Mouse (Mus musculus) myocyte (in vitro differentiated cells): Measurements from ENCODE around the gene Snx20. TPM values are rescaled to one million over a fixed set of nuclear protein-coding genes. Genes with fewer than 3 reads are reported as not detected.

Experiments used
- H3K27me3 ChIP-seq: one replicate; pipeline ENCODE4 v1.6.1; 2011; ENCODE audit not compliant: control insufficient read depth, insufficient read depth, insufficient read length
- H3K36me3 ChIP-seq: one replicate; pipeline ENCODE4 v1.6.1; 2011; ENCODE audit not compliant: control insufficient read depth, insufficient read depth
- H3K4me2 ChIP-seq: one replicate; pipeline ENCODE4 v1.6.1; 2011; ENCODE audit warnings: low read depth, control low read depth
- H3K4me3 ChIP-seq: one replicate; pipeline ENCODE4 v1.5.1; 2011; ENCODE audit warnings: mild to moderate bottlenecking, control low read depth, moderate library complexity
- H3K79me2 ChIP-seq: one replicate; pipeline ENCODE4 v1.6.1; 2011; ENCODE audit not compliant: control insufficient read depth, insufficient read depth
- H3ac ChIP-seq: one replicate; pipeline ENCODE4 v1.6.1; 2011; ENCODE audit not compliant: control insufficient read depth, insufficient read length
- CEBPB ChIP-seq: IDR thresholded peaks from 2 replicates; pipeline ENCODE4 v1.6.1; 2011; ENCODE audit warnings: mild to moderate bottlenecking, moderate library complexity; ENCODE audit not compliant: poor library complexity, insufficient read depth, severe bottlenecking
- MAX ChIP-seq: IDR thresholded peaks from one replicate; pipeline ENCODE4 v1.6.1; 2011; ENCODE audit warnings: low read depth, mild to moderate bottlenecking, control low read depth
- MYOD1 ChIP-seq, 3 experiments: IDR thresholded peaks; one replicate each; pipeline ENCODE4 v1.6.1; 2011; ENCODE audit warnings: control low read depth in 2 of 3, low read depth in 2 of 3, mild to moderate bottlenecking in 2 of 3, moderate library complexity in 1 of 3; ENCODE audit not compliant: insufficient read length in 2 of 3, control insufficient read depth in 1 of 3
- MYOG ChIP-seq, 3 experiments: IDR thresholded peaks; one replicate each; pipeline ENCODE4 v1.6.1; 2011; ENCODE audit warnings: control low read depth in 2 of 3, low read depth in 2 of 3, mild to moderate bottlenecking in 2 of 3; ENCODE audit not compliant: insufficient read length in 2 of 3, control insufficient read depth in 1 of 3, insufficient read depth in 1 of 3
- POLR2A ChIP-seq: IDR thresholded peaks from one replicate; pipeline ENCODE4 v1.6.1; 2011; ENCODE audit warnings: low read depth, mild to moderate bottlenecking, control low read depth, moderate library complexity; ENCODE audit not compliant: insufficient read length
- POLR2AphosphoS2 ChIP-seq: IDR thresholded peaks from one replicate; pipeline ENCODE4 v1.6.1; 2011; ENCODE audit warnings: low read depth, control low read depth; ENCODE audit not compliant: insufficient read length
- REST ChIP-seq: IDR thresholded peaks from one replicate; pipeline ENCODE4 v1.6.1; 2011; ENCODE audit warnings: mild to moderate bottlenecking, control low read depth, moderate library complexity; ENCODE audit not compliant: insufficient read depth, insufficient read length
- SRF ChIP-seq: IDR thresholded peaks from one replicate; pipeline ENCODE4 v1.6.1; 2011; ENCODE audit warnings: low read depth; ENCODE audit not compliant: control insufficient read depth, insufficient read length
- TCF12 ChIP-seq: IDR thresholded peaks from one replicate; pipeline ENCODE4 v1.6.1; 2011; ENCODE audit warnings: mild to moderate bottlenecking, control low read depth; ENCODE audit not compliant: poor library complexity, insufficient read depth, severe bottlenecking
- TCF3 ChIP-seq: IDR thresholded peaks from one replicate; pipeline ENCODE4 v1.6.1; 2011; ENCODE audit warnings: low read depth, control low read depth; ENCODE audit not compliant: insufficient read length
- USF1 ChIP-seq: IDR thresholded peaks from one replicate; pipeline ENCODE4 v1.6.1; 2011; ENCODE audit warnings: low read depth, mild to moderate bottlenecking, control low read depth, moderate library complexity
- polyA plus RNA-seq: library from polyadenylated mRNA; unstranded; fragments of >200 nt; fragmentation: generic; extraction: Trizol; gene quantifications from one replicate; pipeline ENCODE4 v1.2.1, GENCODE M21; 2012; ENCODE audit warnings: missing spikeins

The Snx20 gene
- polyA plus RNA-seq, 1 experiment = 0.07 TPM

DNA sequence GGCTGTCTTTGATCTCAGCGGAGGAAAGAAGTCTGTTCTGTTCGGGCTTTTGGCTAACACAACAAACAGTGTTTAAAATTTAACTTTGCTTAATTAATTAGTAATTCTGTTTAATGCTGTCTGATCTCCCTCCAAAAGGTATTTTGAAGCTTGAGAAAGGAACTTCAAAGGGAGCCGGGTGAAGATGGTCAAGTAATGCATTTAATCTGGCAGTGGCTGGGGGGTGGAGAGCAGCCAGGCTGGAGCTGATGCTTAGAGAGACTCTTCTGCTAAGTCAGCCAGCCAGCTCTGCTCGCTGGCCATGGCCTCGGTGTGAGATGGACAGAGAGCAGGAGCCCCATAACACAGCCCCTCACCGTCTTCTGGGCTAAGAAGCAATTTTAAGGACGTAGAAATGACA, 56.7 kb downstream of the Snx20 start:
- no peak for TF ChIP-seq USF1
- no peak for TF ChIP-seq CEBPB
- TF ChIP-seq SRF = no peak
- no peak for TF ChIP-seq MYOG (IDR thresholded peaks at IDR 0.05; ENCODE audit: control insufficient read depth in 1 of 3, insufficient read depth in 1 of 3, insufficient read length in 2 of 3, low read depth in 2 of 3)
- TF ChIP-seq POLR2AphosphoS2 = no peak
- no peak for TF ChIP-seq POLR2A
- TF ChIP-seq MAX = no peak
- no peak for TF ChIP-seq TCF3
- H3K79me2 ChIP-seq = no peaks in the 10 kb centered on the region
- no peaks in the 10 kb centered on the region for H3K36me3 ChIP-seq
- no peak overlapping the region for H3K4me3 ChIP-seq
- no peak overlapping the region for H3K4me2 ChIP-seq
- H3K27me3 ChIP-seq = peaks cover 50% of the 10 kb centered on the region
- no peak overlapping the region for H3ac ChIP-seq

DNA sequence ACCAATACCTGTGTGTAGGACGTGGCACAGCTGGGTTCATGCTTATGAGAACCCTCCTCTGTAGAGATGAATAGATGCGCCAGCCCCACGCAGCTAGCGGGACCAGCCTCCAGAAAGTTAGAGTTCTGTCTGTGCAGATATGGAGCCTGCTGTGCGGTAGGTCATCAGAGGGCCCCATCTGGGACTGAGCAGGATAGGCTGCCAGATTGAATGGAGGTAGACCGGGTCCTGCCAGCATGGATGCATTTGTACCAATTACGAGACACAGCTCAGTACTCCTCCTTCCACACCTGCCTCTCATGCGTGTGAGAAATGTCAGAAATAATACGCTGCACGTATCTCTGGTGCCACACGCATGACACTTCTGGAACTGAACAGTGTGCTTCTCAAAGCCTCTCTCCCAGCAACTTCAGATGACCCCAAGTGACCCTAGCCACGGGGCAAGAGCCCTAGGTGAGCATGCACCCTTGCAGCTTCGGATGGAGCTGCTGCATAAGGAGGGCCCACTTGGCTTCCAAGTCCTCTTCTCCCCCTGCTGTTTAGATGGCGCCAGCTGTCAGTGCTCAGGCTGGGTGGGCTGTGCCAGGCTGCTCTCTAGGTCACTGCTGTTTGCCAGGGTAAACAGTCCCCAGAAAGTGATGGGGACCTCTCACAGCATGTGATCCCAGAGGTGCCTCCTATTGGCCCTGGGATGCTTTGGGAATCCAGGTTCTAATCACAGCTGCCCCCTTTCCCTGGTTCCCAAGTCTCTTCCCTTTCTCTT, 57.3 kb downstream of the Snx20 start:
- Histone ChIP-seq H3K4me2 (peak overlapping the region; percentile 31), H3K79me2 (no peaks in the 10 kb centered on the region), H3K36me3 (no peaks in the 10 kb centered on the region), H3K27me3 (peaks cover 44% of the 10 kb centered on the region), H3ac (no peak overlapping the region), H3K4me3 (no peak overlapping the region)
- peak in 2 of 3 experiments; percentile 28 to 61 for TF ChIP-seq MYOG (IDR thresholded peaks at IDR 0.05; ENCODE audit: control insufficient read depth in 1 of 3, insufficient read depth in 1 of 3, insufficient read length in 2 of 3, low read depth in 2 of 3)
- TF ChIP-seq REST = no peak

DNA sequence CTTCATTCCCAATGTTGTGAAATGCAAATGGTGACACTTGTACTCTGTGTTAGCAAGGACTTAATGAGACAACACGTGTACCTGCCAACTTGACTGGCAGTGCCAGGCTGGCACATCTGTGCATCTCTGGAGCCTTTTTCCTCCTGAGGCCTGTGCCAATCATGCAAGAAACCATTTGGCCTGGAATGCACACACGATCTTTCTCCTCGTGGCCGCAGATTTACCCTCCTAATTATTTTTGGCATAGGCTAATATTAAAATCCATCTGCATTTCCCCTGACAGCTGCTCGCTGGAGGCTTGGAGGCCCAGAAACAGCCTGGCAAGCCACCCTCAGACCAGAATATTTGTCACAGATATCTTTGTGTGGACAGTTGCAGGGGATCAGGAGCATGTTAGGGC, 58.3 kb downstream of the Snx20 start:
- no peak overlapping the region for H3K4me3 ChIP-seq
- H3K27me3 ChIP-seq = peaks cover 35% of the 10 kb centered on the region
- H3ac ChIP-seq = no peak overlapping the region
- H3K4me2 ChIP-seq = peak overlapping the region; percentile 31
- no peaks in the 10 kb centered on the region for H3K36me3 ChIP-seq
- peak; percentile 4 for TF ChIP-seq TCF3
- no peak for TF ChIP-seq MAX
- TF ChIP-seq MYOD1 (IDR thresholded peaks at IDR 0.05; ENCODE audit: control insufficient read depth in 1 of 3, insufficient read length in 2 of 3, low read depth in 2 of 3) = peak; percentile 53 to 77 (median 55)
- 0 out of 2 replicates have a peak, but pooled peaks have one; percentile 7 for TF ChIP-seq CEBPB
- TF ChIP-seq POLR2AphosphoS2 = no peak
- peak; percentile 80 for TF ChIP-seq TCF12
- peak in 2 of 3 experiments; percentile 82 to 97 for TF ChIP-seq MYOG (IDR thresholded peaks at IDR 0.05; ENCODE audit: control insufficient read depth in 1 of 3, insufficient read depth in 1 of 3, insufficient read length in 2 of 3, low read depth in 2 of 3)
- no peaks in the 10 kb centered on the region for H3K79me2 ChIP-seq

Other genes starting within 250 kb of the Snx20 start
- 0.11 TPM for gene Nkd1, start 114.8 kb downstream of the Snx20 start, polyA plus RNA-seq
- gene Nod2, start 11.2 kb upstream of the Snx20 start, polyA plus RNA-seq = 1.6 TPM
- 5.6 TPM for gene Cyld, start 60.9 kb upstream of the Snx20 start, polyA plus RNA-seq